Mouse (Mus musculus) neural tube, embryonic 11.5 days (tissue): ENCODE measurements around the gene Trmt10c. TPM values are rescaled to one million over a fixed set of nuclear protein-coding genes. Genes with fewer than 3 reads are reported as not detected.
A peak's percentile ranks its signal among the peaks of the same experiment; 100 is the strongest.
"Not testable (repeated sequence)": the region's sequence is repeated elsewhere in the genome, so short reads cannot be mapped to it uniquely, and the experiment has no call there.

Experiments
- ATAC-seq: fragments of 200-750 bp; cut with Nextera tagmentation; 2 replicates; pipeline ENCODE4 v1.8.0; 2017; ENCODE audit warnings: moderate number of reproducible peaks, mild to moderate bottlenecking, moderate TSS enrichment, moderate library complexity; ENCODE audit not compliant: insufficient read depth, low FRiP score, low TSS enrichment
- DNase-seq: peaks from one replicate; pipeline ENCODE4 v3.0.0-alpha.2; 2015; ENCODE audit warnings: low spot score
- H3K27ac ChIP-seq: fragments of 300-500 bp; sonication (generic); 2 replicates; pipeline ENCODE4 v1.5.1; 2014; ENCODE audit warnings: low read depth, mild to moderate bottlenecking, low read length
- H3K27me3 ChIP-seq: fragments of 300-500 bp; sonication (generic); 2 replicates; pipeline ENCODE4 v1.6.1; 2014; ENCODE audit warnings: mild to moderate bottlenecking, low read length, mixed read lengths; ENCODE audit not compliant: control insufficient read depth, insufficient read depth
- H3K36me3 ChIP-seq: fragments of 300-500 bp; sonication (generic); 2 replicates; pipeline ENCODE4 v1.6.1; 2014; ENCODE audit warnings: mild to moderate bottlenecking, low read length, moderate library complexity, mixed read lengths; ENCODE audit not compliant: control insufficient read depth, insufficient read depth
- H3K4me1 ChIP-seq: fragments of 300-500 bp; sonication (generic); 2 replicates; pipeline ENCODE4 v1.6.1; 2014; ENCODE audit warnings: low read length, mixed read lengths; ENCODE audit not compliant: control insufficient read depth, insufficient read depth
- H3K4me2 ChIP-seq: fragments of 300-500 bp; sonication (generic); 2 replicates; pipeline ENCODE4 v1.6.1; 2014; ENCODE audit warnings: low read depth, mild to moderate bottlenecking, moderate library complexity
- H3K4me3 ChIP-seq: fragments of 300-500 bp; sonication (generic); 2 replicates; pipeline ENCODE4 v1.5.1; 2014; ENCODE audit warnings: low read depth, low read length
- H3K9ac ChIP-seq: fragments of 300-500 bp; sonication (generic); 2 replicates; pipeline ENCODE4 v1.6.1; 2014; ENCODE audit warnings: mild to moderate bottlenecking, low read length
- H3K9me3 ChIP-seq: fragments of 300-500 bp; sonication (generic); 2 replicates; pipeline ENCODE4 v1.6.1; 2016; ENCODE audit warnings: low read length; ENCODE audit not compliant: control insufficient read depth
- WGBS: fragments of 180-500 bp; shearing (Covaris S2); extraction: QIAGEN DNeasy Blood & Tissue Kit; methylation state at CpG from one replicate; pipeline ENCODE4 v1.1.7; 2014; 5-methylcytosine and 5-hydroxymethylcytosine counted together
- polyA plus RNA-seq: library from polyadenylated mRNA; unstranded; fragments of >200 nt; fragmentation: Nextera tagmentation; extraction: Ambion mirVana; gene quantifications from 2 replicates; pipeline ENCODE4 v1.2.1, GENCODE M21; 2014

Gene Trmt10c
- polyA plus RNA-seq, 1 experiment from 2014 or later, result 30.3 TPM

DNA sequence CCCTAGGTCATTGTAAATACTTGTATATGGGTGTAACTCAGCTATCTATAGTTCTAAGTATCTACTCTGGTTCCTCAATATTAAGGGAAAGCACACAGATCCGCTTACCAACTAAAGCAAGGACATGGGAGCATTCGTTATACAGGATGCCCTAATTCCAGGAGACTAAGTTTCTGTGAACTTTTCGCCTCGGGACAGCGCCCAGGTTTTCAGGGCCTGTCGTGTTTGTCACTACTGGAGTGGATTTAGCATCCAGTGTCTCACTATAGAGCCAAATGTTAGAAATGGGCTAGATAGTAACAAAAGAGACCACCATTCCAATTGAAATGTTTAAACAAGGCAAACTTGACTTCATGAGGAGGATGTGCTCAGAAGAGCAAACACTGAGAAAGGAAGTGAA is 35.5 kb upstream of the Trmt10c start:
- WGBS, result 93% methylated on average over 6 of the region's 6 CpGs

DNA sequence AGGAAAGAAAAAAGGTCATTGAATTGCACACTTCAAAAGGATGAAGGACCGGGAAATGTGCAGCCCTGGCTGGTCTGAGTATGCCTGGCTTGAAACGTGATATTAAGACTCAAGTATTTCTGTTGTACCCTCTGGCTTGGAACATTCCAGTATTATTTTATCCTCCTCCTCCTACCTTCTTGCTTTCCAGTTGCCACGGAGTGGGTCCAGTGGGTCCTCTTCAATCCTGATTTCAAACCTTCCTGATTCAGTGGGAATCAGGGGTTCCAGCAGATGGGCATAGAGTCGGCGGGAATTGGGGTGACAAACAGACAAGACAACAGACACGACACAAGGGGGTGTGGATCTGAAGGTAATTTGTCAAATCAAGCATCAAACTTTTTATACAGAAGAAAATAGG is 34.9 kb upstream of the Trmt10c start:
- DNase-seq (no peak), ATAC-seq (no peak)
- no peaks in the 10 kb centered on the region for H3K27me3 ChIP-seq
- no peaks in the 10 kb centered on the region for H3K36me3 ChIP-seq
- no peak overlapping the region for H3K9ac ChIP-seq
- peaks cover 4% of the 10 kb centered on the region; the same call in 1 of the 2 replicates for H3K4me1 ChIP-seq
- WGBS, result 79% methylated on average over 6 of the region's 6 CpGs
- H3K27ac ChIP-seq, result no peak overlapping the region
- H3K4me3 ChIP-seq, result no peak overlapping the region
- no peaks in the 10 kb centered on the region for H3K9me3 ChIP-seq
- H3K4me2 ChIP-seq, result no peak overlapping the region

More for the DNA sequence above, 35.5 kb upstream of the Trmt10c start:
- H3K9ac ChIP-seq, H3K9me3 ChIP-seq, H3K4me1 ChIP-seq, H3K4me3 ChIP-seq, H3K4me2 ChIP-seq, H3K27me3 ChIP-seq, ATAC-seq, H3K27ac ChIP-seq, DNase-seq, H3K36me3 ChIP-seq: not testable (repeated sequence)

DNA sequence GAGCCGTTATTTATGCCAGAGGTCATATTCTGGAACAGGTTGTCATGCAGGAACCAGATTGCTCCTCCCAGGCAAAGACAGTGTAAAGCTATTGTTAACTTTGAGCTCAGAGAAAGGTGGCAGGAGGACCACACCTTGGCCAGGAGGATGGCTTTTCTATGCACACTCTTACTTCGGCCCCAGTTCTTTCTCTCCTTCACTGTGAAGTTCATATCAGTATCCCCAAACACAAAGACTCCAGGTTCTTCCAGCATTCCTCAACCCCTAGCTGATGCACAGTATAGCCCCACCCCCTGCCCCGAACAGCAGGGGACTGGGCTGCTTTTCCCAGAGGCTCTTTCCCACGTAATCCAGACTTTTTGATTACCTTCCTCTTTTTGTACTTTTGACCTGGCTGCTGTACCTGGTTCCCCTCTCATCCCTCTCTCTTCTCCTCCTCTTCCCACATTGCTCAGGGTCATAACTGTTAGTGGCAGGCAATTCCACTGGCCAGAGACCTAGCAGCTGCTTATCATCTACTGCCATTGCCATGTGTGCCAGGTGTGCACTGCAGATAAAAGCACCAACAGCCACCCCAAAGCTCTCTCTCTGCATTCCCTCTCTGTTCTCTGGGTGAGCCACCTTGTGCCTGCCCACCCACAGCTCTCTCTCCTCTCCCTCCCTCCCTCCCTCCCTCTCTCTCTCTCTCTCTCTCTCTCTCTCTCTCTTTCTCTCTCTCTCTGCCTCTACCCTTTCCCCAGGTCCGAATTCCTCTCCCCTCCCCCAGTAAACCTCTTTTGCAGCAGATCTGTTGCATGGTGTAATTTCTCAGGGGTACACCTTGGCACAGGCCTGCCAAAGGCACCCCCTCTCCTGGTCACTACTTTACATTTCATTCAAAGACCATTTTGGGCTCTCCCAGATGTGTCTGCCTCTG is 34.0 kb upstream of the Trmt10c start:
- DNase-seq (no peak), ATAC-seq (no peak)
- Histone ChIP-seq H3K36me3 (no peaks in the 10 kb centered on the region), H3K4me3 (no peak overlapping the region), H3K9me3 (no peaks in the 10 kb centered on the region), H3K4me1 (peaks cover 3% of the 10 kb centered on the region; the same call in 1 of the 2 replicates), H3K9ac (no peak overlapping the region), H3K4me2 (no peak overlapping the region), H3K27me3 (no peaks in the 10 kb centered on the region), H3K27ac (no peak overlapping the region)
- 45% methylated on average over 5 of the region's 5 CpGs for WGBS

DNA sequence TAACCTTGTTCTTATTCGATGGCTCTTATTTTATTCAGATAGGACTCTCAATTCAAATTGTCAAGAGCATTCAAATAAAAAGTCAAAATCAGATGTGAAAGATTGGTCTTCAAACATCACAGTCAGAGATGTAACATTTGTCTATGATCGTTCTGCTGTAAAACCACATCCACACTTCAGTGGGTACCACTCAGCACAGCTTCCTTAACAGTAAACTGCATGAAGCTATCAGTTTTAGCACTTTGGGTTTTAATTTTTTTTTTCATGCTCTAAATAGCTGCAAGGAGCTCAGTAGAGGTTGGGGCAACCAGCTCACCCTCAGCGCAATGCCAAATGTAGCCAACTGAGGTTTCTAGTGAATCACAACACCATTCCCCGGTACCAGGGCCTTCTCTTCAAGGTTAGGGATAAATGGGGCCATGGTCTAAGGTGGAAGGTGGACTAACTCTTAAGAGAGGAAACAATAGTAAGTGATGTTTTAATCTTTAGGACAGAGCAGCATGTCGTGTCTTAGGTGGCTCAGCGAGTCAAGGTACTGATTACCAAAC is 31.0 kb upstream of the Trmt10c start:
- no peak for DNase-seq
- H3K9ac ChIP-seq, result no peak overlapping the region
- no peak overlapping the region for H3K4me2 ChIP-seq
- no peak overlapping the region for H3K4me3 ChIP-seq
- H3K9me3 ChIP-seq, result no peaks in the 10 kb centered on the region
- no peak overlapping the region for H3K27ac ChIP-seq
- no peak for ATAC-seq
- no peaks in the 10 kb centered on the region for H3K27me3 ChIP-seq
- WGBS, result 89% methylated on average over 6 of the region's 6 CpGs
- H3K4me1 ChIP-seq, result no peaks in the 10 kb centered on the region
- no peaks in the 10 kb centered on the region for H3K36me3 ChIP-seq

DNA sequence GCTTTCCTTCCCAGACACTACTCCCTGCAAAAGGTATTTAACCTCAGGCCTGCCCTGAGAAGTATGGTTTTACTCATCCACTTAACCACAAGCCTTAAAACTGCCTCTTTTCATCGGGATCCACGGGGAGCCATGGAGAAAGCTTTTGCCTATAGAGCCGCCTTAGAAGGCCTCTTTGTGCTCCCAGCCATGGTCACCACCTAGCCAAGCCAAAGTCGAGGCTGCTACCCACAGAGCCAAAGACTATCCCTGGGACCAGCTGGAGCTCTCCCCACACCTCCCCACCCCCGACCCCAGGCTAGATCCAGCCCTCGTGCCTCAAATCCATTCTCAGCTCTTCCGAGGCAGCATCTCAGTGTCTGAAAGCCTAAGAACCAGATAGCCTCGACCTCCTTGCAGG is 28.5 kb upstream of the Trmt10c start:
- no peak for ATAC-seq
- Histone ChIP-seq H3K4me2 (no peak overlapping the region), H3K9ac (no peak overlapping the region), H3K9me3 (no peaks in the 10 kb centered on the region), H3K27ac (no peak overlapping the region), H3K36me3 (no peaks in the 10 kb centered on the region), H3K4me1 (no peaks in the 10 kb centered on the region), H3K27me3 (no peaks in the 10 kb centered on the region), H3K4me3 (no peak overlapping the region)
- 55% methylated on average over 8 of the region's 8 CpGs for WGBS
- DNase-seq, result no peak

DNA sequence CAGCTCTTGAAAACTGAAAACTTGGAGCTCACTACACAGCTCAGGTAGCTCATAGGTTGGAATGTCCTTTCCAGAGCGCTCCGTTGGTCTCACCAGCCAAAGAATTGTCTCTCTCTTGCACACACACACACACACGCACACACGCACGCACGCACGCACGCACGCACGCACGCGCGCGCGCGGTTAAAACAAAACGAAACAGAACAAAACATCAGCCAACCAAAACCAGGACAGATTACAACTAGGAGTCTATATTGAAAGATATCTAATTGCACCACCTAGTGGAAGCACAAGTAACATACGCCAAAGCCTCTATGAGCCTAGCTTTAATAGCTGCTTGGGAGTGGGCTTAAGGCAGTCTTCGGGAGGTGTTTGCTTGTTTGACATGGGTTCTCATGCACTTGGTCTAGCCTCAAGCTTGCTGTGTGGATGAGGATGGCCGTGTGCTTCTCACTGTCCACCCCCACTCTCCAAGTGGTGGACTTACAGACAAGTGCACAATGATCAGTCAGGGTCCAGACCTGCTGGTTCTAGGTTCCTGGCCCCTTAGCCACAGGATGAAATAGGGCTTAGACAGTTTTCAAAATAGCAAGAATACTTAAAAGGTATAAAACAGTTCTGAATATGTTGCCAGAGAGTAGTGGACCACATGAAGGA is 26.8 kb upstream of the Trmt10c start:
- peak; percentile 83 for DNase-seq
- no peaks in the 10 kb centered on the region for H3K36me3 ChIP-seq
- peak overlapping the region; percentile 47 for H3K4me2 ChIP-seq
- H3K4me1 ChIP-seq, result no peaks in the 10 kb centered on the region
- H3K27ac ChIP-seq, result no peak overlapping the region
- peak overlapping the region; percentile 23; the same call in 1 of the 2 replicates for H3K4me3 ChIP-seq
- WGBS, result 10% methylated on average over 20 of the region's 20 CpGs
- peak; percentile 84 for ATAC-seq
- H3K9me3 ChIP-seq, result no peaks in the 10 kb centered on the region
- H3K27me3 ChIP-seq, result no peaks in the 10 kb centered on the region
- peak overlapping the region; percentile 40; the same call in 1 of the 2 replicates for H3K9ac ChIP-seq

DNA sequence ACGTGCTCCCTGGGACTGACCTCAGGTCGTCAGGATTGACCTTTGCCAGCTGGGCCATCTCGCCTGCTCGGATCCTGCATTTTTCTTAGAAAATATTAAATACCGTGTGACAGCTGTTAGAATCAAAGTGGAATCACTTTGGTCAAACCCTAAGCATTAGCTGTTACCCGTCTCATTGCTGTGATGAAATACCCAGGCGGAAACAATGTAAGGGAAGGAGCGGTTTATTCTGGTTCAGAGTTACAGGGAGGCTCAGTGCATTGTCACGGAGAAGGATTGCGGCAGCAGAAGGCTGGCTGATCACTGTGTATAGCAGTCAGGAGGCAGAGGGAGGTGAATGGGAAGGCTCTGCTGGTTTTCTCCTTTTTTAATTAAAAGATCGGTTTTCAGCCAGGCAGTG is 25.4 kb upstream of the Trmt10c start:
- Histone ChIP-seq H3K9me3 (no peaks in the 10 kb centered on the region), H3K4me2 (no peak overlapping the region), H3K9ac (no peak overlapping the region), H3K4me1 (no peaks in the 10 kb centered on the region), H3K36me3 (no peaks in the 10 kb centered on the region), H3K27ac (no peak overlapping the region), H3K27me3 (no peaks in the 10 kb centered on the region), H3K4me3 (no peak overlapping the region)
- 59% methylated on average over 11 of the region's 11 CpGs for WGBS
- DNase-seq (no peak), ATAC-seq (no peak)

DNA sequence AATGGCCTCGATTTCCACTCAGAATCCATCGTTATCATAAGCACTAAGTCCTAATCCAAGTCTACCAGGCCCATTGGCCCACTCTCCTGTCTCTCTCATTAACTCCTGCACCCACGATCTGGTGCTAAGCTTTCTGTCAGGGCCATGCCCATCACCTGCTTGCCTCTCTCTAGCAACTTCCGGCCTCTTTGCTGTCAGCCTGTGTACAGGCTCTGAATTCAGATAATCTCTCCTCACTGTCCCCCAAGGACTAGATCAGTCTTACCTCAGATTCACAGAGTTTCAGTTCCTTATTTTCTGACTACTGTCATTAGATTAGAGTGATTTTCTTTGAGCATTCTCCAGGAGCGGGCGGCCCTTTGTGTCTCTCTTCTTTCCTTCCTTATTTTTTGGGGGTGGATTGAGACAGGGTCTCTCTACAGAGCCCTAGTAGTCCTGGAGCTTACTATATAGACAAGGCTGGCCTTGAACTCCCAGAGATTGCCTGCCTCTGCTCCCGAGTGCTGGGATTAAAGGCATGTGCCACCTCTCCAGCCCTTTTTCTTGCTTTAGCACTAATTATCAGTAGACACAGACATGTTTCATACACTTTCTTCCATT is 24.5 kb upstream of the Trmt10c start:
- no peaks in the 10 kb centered on the region for H3K4me1 ChIP-seq
- no peak overlapping the region for H3K9ac ChIP-seq
- ATAC-seq (no peak), DNase-seq (no peak)
- WGBS, result 77% methylated on average over 7 of the region's 7 CpGs
- no peak overlapping the region for H3K27ac ChIP-seq
- no peaks in the 10 kb centered on the region for H3K36me3 ChIP-seq
- no peaks in the 10 kb centered on the region for H3K27me3 ChIP-seq
- no peak overlapping the region for H3K4me3 ChIP-seq
- no peak overlapping the region for H3K4me2 ChIP-seq
- no peaks in the 10 kb centered on the region for H3K9me3 ChIP-seq
